ENCODE assay signal across 1 mouse cellular context in the genomic region with DNA sequence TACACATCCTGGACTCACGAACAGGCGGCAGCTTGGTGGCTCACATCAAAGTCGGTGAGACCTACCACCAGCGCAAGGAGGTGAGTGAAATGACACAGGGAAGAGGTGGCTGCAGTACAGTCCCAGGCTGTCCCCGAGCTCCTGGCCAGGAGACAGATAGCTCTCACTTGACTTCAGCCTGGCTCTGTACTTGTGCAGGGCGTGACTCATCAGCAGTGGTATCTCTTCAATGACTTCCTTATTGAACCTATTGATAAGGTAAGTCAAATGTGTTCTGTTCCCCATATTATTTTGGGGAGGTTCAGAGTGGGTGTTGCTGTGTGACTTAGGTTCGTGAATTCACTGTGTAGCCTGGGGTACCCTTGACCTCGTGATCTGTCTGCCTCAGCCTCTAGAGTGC.
TF ChIP-seq lines count a peak whose summit lies in the region.

No protein-coding gene starts in this region.

TF ChIP-seq in MEL, 35 proteins besides CTCF, POLR2A, EP300 and RAD21:
- TF ChIP-seq NRF1 (IDR thresholded peaks at IDR 0.05; ENCODE audit: insufficient read depth, low read depth, low read length, poor library complexity, severe bottlenecking), result no peak
- no peak for TF ChIP-seq RCOR1 (IDR thresholded peaks at IDR 0.05; ENCODE audit: low read depth, low read length)
- TF ChIP-seq TBP (IDR thresholded peaks at IDR 0.05; ENCODE audit: low read depth, low read length), result no peak
- no peak for TF ChIP-seq E2F4 (IDR thresholded peaks at IDR 0.05; ENCODE audit: borderline replicate concordance, low read depth, low read length)
- TF ChIP-seq MAX (IDR thresholded peaks at IDR 0.05; ENCODE audit: low read length), result no peak
- no peak for TF ChIP-seq MAFK (IDR thresholded peaks at IDR 0.05; ENCODE audit: borderline replicate concordance, low read depth, low read length)
- TF ChIP-seq MEF2A (IDR thresholded peaks at IDR 0.05; ENCODE audit: extremely low read depth, insufficient replicate concordance, low read depth, low read length, poor library complexity, severe bottlenecking), result no peak
- TF ChIP-seq JUND (IDR thresholded peaks at IDR 0.05; ENCODE audit: low read depth, low read length), result peak; percentile 71; the same call in 1 of the 2 replicates
- TF ChIP-seq SIN3A (IDR thresholded peaks at IDR 0.05; ENCODE audit: low read length), result no peak
- TF ChIP-seq GATA1 (IDR thresholded peaks at IDR 0.05; ENCODE audit: low read depth, low read length), result peak; percentile 59
- TF ChIP-seq BHLHE40 (IDR thresholded peaks at IDR 0.05; ENCODE audit: borderline replicate concordance, low read depth, low read length), result no peak
- no peak for TF ChIP-seq SMC3 (IDR thresholded peaks at IDR 0.05; ENCODE audit: low read depth, low read length)
- no peak for TF ChIP-seq CHD1 (IDR thresholded peaks at IDR 0.05; ENCODE audit: low read depth, low read length)
- no peak for TF ChIP-seq NELFE (IDR thresholded peaks at IDR 0.05; ENCODE audit: low read depth, low read length)
- TF ChIP-seq ZKSCAN1 (IDR thresholded peaks at IDR 0.05; ENCODE audit: low read depth, low read length), result no peak
- no peak for TF ChIP-seq ZMIZ1 (IDR thresholded peaks at IDR 0.05; ENCODE audit: low read depth, low read length)
- no peak for TF ChIP-seq MYB (IDR thresholded peaks at IDR 0.05; ENCODE audit: low read depth, low read length)
- TF ChIP-seq GABPA (IDR thresholded peaks at IDR 0.05; ENCODE audit: low read depth, low read length), result no peak
- no peak for TF ChIP-seq ETS1 (IDR thresholded peaks at IDR 0.05; ENCODE audit: low read depth, low read length)
- no peak for TF ChIP-seq POLR2AphosphoS2 (IDR thresholded peaks at IDR 0.05; ENCODE audit: low read length)
- no peak for TF ChIP-seq TCF12 (IDR thresholded peaks at IDR 0.05; ENCODE audit: low read depth, low read length)
- TF ChIP-seq TAL1 (IDR thresholded peaks at IDR 0.05; ENCODE audit: low read length), result peak; percentile 26
- TF ChIP-seq MYC (IDR thresholded peaks at IDR 0.05; ENCODE audit: low read depth, low read length), result no peak
- no peak for TF ChIP-seq POLR2AphosphoS5 (IDR thresholded peaks at IDR 0.05; ENCODE audit: borderline replicate concordance, low read depth, low read length)
- no peak for TF ChIP-seq MXI1 (IDR thresholded peaks at IDR 0.05; ENCODE audit: low read depth, low read length)
TF ChIP-seq in MEL: peak in this region for 3.
